Mouse (Mus musculus): ENCODE data around the gene Htra3.

DNA sequence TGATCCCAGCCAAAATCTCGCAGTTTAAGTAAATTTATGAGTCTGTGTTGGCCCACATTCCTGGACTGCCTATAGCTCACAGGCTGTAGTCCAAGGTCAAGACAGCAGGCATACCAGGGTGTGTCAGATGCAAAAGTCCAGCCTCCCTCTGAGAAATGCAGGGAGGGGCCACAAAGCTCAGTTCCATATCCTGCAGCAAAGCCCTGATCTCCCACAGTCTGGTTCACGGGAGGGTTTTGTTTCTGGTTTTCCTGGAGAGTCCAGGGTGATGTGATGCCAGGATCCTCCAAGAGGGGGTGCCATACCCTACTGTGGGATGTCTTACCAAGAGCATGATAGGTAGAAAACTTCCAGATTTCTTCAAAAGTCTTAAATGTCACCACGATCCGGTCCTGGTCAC lies 38.4 kb upstream of the Htra3 start:
- TF ChIP-seq POLR2A (IDR thresholded peaks at IDR 0.05; ENCODE audit: borderline replicate concordance, control insufficient read depth, low read depth, low read length): no peak
- TF ChIP-seq CTCF (IDR thresholded peaks at IDR 0.05; ENCODE audit: control insufficient read depth, insufficient read depth, low read length): peak; percentile 31; the same call in 1 of the 2 replicates
